Mouse (Mus musculus) spleen, adult 2 months (tissue): ENCODE measurements at regions not wholly inside any gene's neighbourhood (a gene's known extent, or its start where the extent isn't known, plus 50 kb on each side); places are given as distances from the start of the nearest gene placed in this dataset.

Experiments
- CTCF ChIP-seq: fragments of 200-500 bp; IDR thresholded peaks from 2 replicates; pipeline ENCODE4 v1.5.1; 2011; ENCODE audit warnings: mild to moderate bottlenecking, inconsistent platforms; ENCODE audit not compliant: insufficient read depth, insufficient read length, insufficient replicate concordance; ENCODE audit errors: extremely low read depth
- POLR2A ChIP-seq: fragments of 200-500 bp; IDR thresholded peaks from 2 replicates; pipeline ENCODE4 v1.6.1; 2011; ENCODE audit warnings: low read depth, low read length, inconsistent platforms

DNA sequence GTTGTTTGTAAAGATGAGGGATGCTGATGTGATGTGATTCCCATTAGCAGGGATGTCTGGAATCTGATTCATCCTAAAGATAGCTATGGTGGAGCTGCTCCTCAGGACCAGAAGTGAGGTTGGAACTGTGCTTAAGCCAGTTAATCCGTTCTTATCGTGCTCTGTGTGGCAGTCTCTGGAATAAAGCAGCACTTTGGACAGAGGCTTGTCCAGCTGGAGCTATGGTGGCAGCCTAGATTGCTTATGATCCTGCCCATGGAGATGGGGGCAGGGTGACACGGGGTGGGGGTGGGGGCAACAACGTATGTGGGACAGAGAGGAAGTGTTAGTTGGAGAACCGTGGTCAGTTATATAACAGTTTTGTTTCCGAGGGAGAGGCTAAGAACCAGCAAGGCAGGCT is 82.0 kb upstream of the Arhgap32 start:
- no peak for TF ChIP-seq CTCF
- no peak for TF ChIP-seq POLR2A
